Mouse (Mus musculus): ENCODE data around the gene Mpzl3. TPM values are rescaled to one million over a fixed set of nuclear protein-coding genes. Genes with fewer than 3 reads are reported as not detected.

Mpzl3 gene
- polyA plus RNA-seq, 1 experiment from 2014 or later = 4.2 TPM

- H3K27ac ChIP-seq = peak overlapping the region; percentile 95; the same call in 1 of the 2 replicates
- H3K4me3 ChIP-seq = peak overlapping the region; percentile 69
- H3K36me3 ChIP-seq = peaks cover under 1% of the 10 kb centered on the region
- no peak for DNase-seq (ENCODE audit: low spot score)
- 95% methylated on average over 8 of the region's 8 CpGs for WGBS
- no peaks in the 10 kb centered on the region for H3K27me3 ChIP-seq (ENCODE audit: low read depth, poor library complexity, severe bottlenecking)
- H3K4me1 ChIP-seq = peaks cover 73% of the 10 kb centered on the region
- H3K9me3 ChIP-seq (replicated peaks) = no peaks in the 10 kb centered on the region
Observed at GRCm38 (mm10) chr9:45119316-45119953, 64.4 kb downstream of the Mpzl3 start.

- Histone ChIP-seq H3K27ac (no peak overlapping the region), H3K9me3 (replicated peaks) (no peaks in the 10 kb centered on the region), H3K4me1 (peaks cover 69% of the 10 kb centered on the region), H3K27me3 (ENCODE audit: low read depth, poor library complexity, severe bottlenecking) (no peaks in the 10 kb centered on the region), H3K36me3 (peaks cover 7% of the 10 kb centered on the region), H3K4me3 (no peak overlapping the region)
- 86% methylated on average over 14 of the region's 14 CpGs for WGBS
- DNase-seq (ENCODE audit: low spot score) = no peak
Observed at GRCm38 (mm10) chr9:45119954-45120530, 65.1 kb downstream of the Mpzl3 start.

- no peak for DNase-seq (ENCODE audit: low spot score)
- H3K27me3 ChIP-seq (ENCODE audit: low read depth, poor library complexity, severe bottlenecking) = no peaks in the 10 kb centered on the region
- peaks cover 64% of the 10 kb centered on the region for H3K4me1 ChIP-seq
- WGBS = 81% methylated on average over 6 of the region's 6 CpGs
- no peak overlapping the region for H3K27ac ChIP-seq
- peaks cover 12% of the 10 kb centered on the region for H3K36me3 ChIP-seq
- H3K9me3 ChIP-seq (replicated peaks) = no peaks in the 10 kb centered on the region
- H3K4me3 ChIP-seq = no peak overlapping the region
Observed at GRCm38 (mm10) chr9:45120567-45120966, 65.6 kb downstream of the Mpzl3 start.

- no peaks in the 10 kb centered on the region for H3K9me3 ChIP-seq (replicated peaks)
- 45% methylated on average over 6 of the region's 6 CpGs for WGBS
- H3K36me3 ChIP-seq = peaks cover 17% of the 10 kb centered on the region
- H3K27me3 ChIP-seq (ENCODE audit: low read depth, poor library complexity, severe bottlenecking) = no peaks in the 10 kb centered on the region
- no peak overlapping the region for H3K4me3 ChIP-seq
- no peak for DNase-seq (ENCODE audit: low spot score)
- H3K4me1 ChIP-seq = peaks cover 59% of the 10 kb centered on the region
- H3K27ac ChIP-seq = no peak overlapping the region
Observed at GRCm38 (mm10) chr9:45121001-45121400, 66.0 kb downstream of the Mpzl3 start.

- 4% methylated on average over 10 of the region's 10 CpGs for WGBS
- Histone ChIP-seq H3K4me3 (peak overlapping the region; percentile 25), H3K27ac (peak overlapping the region; percentile 71), H3K27me3 (ENCODE audit: low read depth, poor library complexity, severe bottlenecking) (no peaks in the 10 kb centered on the region), H3K36me3 (peaks cover 24% of the 10 kb centered on the region), H3K9me3 (replicated peaks) (no peaks in the 10 kb centered on the region), H3K4me1 (peaks cover 59% of the 10 kb centered on the region)
- peak; percentile 85 for DNase-seq (ENCODE audit: low spot score)
Observed at GRCm38 (mm10) chr9:45121769-45122168, 66.8 kb downstream of the Mpzl3 start.

GRCm38 (mm10) chr9:45122209-45122761 is 67.3 kb downstream of the Mpzl3 start:
- no peaks in the 10 kb centered on the region for H3K9me3 ChIP-seq (replicated peaks)
- peaks cover 57% of the 10 kb centered on the region for H3K4me1 ChIP-seq
- no peak for DNase-seq (ENCODE audit: low spot score)
- peak overlapping the region; percentile 71 for H3K27ac ChIP-seq
- H3K27me3 ChIP-seq (ENCODE audit: low read depth, poor library complexity, severe bottlenecking) = no peaks in the 10 kb centered on the region
- WGBS = 36% methylated on average over 9 of the region's 9 CpGs
- H3K36me3 ChIP-seq = peaks cover 29% of the 10 kb centered on the region
- H3K4me3 ChIP-seq = peak overlapping the region; percentile 25

GRCm38 (mm10) chr9:45125211-45125610 is 70.2 kb downstream of the Mpzl3 start:
- H3K9me3 ChIP-seq (replicated peaks) = no peaks in the 10 kb centered on the region
- H3K27me3 ChIP-seq (ENCODE audit: low read depth, poor library complexity, severe bottlenecking) = no peaks in the 10 kb centered on the region
- H3K4me1 ChIP-seq = peaks cover 39% of the 10 kb centered on the region
- DNase-seq (ENCODE audit: low spot score) = no peak
- no peak overlapping the region for H3K4me3 ChIP-seq
- peaks cover 39% of the 10 kb centered on the region for H3K36me3 ChIP-seq
- no peak overlapping the region for H3K27ac ChIP-seq
- 92% methylated on average over 14 of the region's 14 CpGs for WGBS

GRCm38 (mm10) chr9:45126941-45127340 is 72.0 kb downstream of the Mpzl3 start:
- Histone ChIP-seq H3K4me1 (peaks cover 23% of the 10 kb centered on the region), H3K27me3 (ENCODE audit: low read depth, poor library complexity, severe bottlenecking) (no peaks in the 10 kb centered on the region), H3K36me3 (peaks cover 39% of the 10 kb centered on the region), H3K4me3 (no peak overlapping the region), H3K9me3 (replicated peaks) (no peaks in the 10 kb centered on the region), H3K27ac (no peak overlapping the region)
- 65% methylated on average over 7 of the region's 7 CpGs for WGBS
- DNase-seq (ENCODE audit: low spot score) = no peak

Other genes with a start within 250 kb of the Mpzl3 start
- 13.7 and 14.1 TPM in 2 replicates for gene Kmt2a, start 173.9 kb upstream of the Mpzl3 start, polyA plus RNA-seq (2016; fragmentation: Nextera tagmentation; extraction: Ambion mirVana)
- 550 and 555 TPM in 2 replicates for gene Atp5l, start 134.4 kb upstream of the Mpzl3 start, polyA plus RNA-seq (2016; fragmentation: Nextera tagmentation; extraction: Ambion mirVana)
- gene Ube4a, start 89.6 kb upstream of the Mpzl3 start, polyA plus RNA-seq (2016; fragmentation: Nextera tagmentation; extraction: Ambion mirVana) = 20.4 and 24.2 TPM in 2 replicates
- gene Cd3g, start 74.8 kb upstream of the Mpzl3 start, polyA plus RNA-seq (2016; fragmentation: Nextera tagmentation; extraction: Ambion mirVana) = not detected in 2 replicates
- gene Cd3d, start 73.4 kb upstream of the Mpzl3 start, polyA plus RNA-seq (2016; fragmentation: Nextera tagmentation; extraction: Ambion mirVana) = not detected in 2 replicates
- not detected in 2 replicates for gene Cd3e, start 45.6 kb upstream of the Mpzl3 start, polyA plus RNA-seq (2016; fragmentation: Nextera tagmentation; extraction: Ambion mirVana)
- gene Mpzl2, start 15.4 kb upstream of the Mpzl3 start, polyA plus RNA-seq (2016; fragmentation: Nextera tagmentation; extraction: Ambion mirVana) = 12.7 and 13.6 TPM in 2 replicates
- gene Jaml, start 24.0 kb downstream of the Mpzl3 start, polyA plus RNA-seq (2016; fragmentation: Nextera tagmentation; extraction: Ambion mirVana) = 6.3 and 12.2 TPM in 2 replicates
- 12.0 and 14.1 TPM in 2 replicates for gene Scn2b, start 62.6 kb downstream of the Mpzl3 start, polyA plus RNA-seq (2016; fragmentation: Nextera tagmentation; extraction: Ambion mirVana)
- 2.0 and 4.1 TPM in 2 replicates for gene Scn4b, start 83.2 kb downstream of the Mpzl3 start, polyA plus RNA-seq (2016; fragmentation: Nextera tagmentation; extraction: Ambion mirVana)
- gene BC049352, start 126.8 kb downstream of the Mpzl3 start, polyA plus RNA-seq (2016; fragmentation: Nextera tagmentation; extraction: Ambion mirVana) = not detected in 2 replicates
- gene Tmprss4, start 148.9 kb downstream of the Mpzl3 start, polyA plus RNA-seq (2016; fragmentation: Nextera tagmentation; extraction: Ambion mirVana) = 0.26 and 0.43 TPM in 2 replicates
- gene Il10ra, start 214.0 kb downstream of the Mpzl3 start, polyA plus RNA-seq (2016; fragmentation: Nextera tagmentation; extraction: Ambion mirVana) = 0.26 TPM in 2 replicates